Mouse (Mus musculus) G1E (cell line): Measurements from ENCODE around the gene Exosc10.

Source experiments
- CTCF ChIP-seq: IDR thresholded peaks from 2 replicates; pipeline ENCODE4 v1.5.1; 2012; ENCODE audit warnings: low read depth, low read length, inconsistent platforms, mixed read lengths
- GATA1 ChIP-seq: IDR thresholded peaks from 2 replicates; pipeline ENCODE4 v1.6.1; 2012; ENCODE audit warnings: borderline replicate concordance, low read length, inconsistent platforms, mixed read lengths
- GATA2 ChIP-seq: IDR thresholded peaks from 2 replicates; pipeline ENCODE4 v1.6.1; 2012; ENCODE audit warnings: low read depth, low read length, inconsistent platforms, borderline replicate concordance

DNA sequence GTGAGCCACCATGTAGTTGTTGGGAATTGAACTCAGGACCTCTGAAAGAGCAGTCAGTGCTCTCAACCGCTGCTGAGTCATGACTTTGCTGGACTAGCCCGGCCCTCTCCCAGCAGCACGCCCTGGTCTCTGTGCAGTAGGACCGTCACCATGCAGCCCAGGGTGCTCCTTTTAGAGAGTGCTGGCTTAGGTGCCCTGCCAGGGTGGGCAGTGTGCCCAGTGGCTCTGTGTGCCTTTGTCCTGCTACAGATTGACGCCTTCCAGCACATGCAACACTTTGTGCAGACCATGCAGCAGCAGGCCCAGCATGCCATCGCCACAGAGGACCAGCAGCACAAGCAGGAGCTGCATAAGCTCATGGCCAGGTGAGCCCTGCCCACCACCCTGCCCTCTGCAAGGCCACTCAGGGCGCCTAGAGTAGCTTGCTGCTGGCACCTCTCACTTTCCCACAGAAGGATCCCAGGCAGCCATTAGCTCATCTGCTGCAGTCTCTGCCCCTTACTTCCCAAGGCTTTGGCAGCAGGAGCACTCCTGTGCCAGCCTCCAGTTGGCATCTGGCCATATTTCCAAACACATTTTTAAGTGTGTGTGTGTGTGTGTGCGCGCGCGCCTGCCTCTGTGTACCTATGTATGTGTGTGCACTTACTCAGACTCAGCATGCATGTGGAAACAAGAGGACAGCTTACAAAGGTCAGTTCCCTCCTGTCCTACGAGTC, 24.5 kb upstream of the Exosc10 start:
- TF ChIP-seq CTCF (no peak), GATA1 (no peak), GATA2 (no peak)
